Mouse (Mus musculus) intestine, postnatal 0 days (tissue): ENCODE measurements around the gene Ugt1a2. TPM values are rescaled to one million over a fixed set of nuclear protein-coding genes. Genes with fewer than 3 reads are reported as not detected.

ENCODE experiments used
- ATAC-seq: fragments of 200-750 bp; cut with Nextera tagmentation; 2 replicates; pipeline ENCODE4 v1.8.0; 2017; ENCODE audit warnings: mild to moderate bottlenecking, moderate TSS enrichment, moderate library complexity
- H3K27ac ChIP-seq: fragments of 300-500 bp; sonication (generic); 2 replicates; pipeline ENCODE4 v1.5.1; 2014; ENCODE audit warnings: mild to moderate bottlenecking, low read depth, low read length, moderate library complexity
- H3K27me3 ChIP-seq: fragments of 300-500 bp; sonication (generic); replicated peaks from 2 replicates; pipeline ENCODE4 v1.6.1; 2014; ENCODE audit warnings: low read length, mixed read lengths; ENCODE audit not compliant: control insufficient read depth, insufficient read depth
- H3K36me3 ChIP-seq: fragments of 300-500 bp; sonication (generic); 2 replicates; pipeline ENCODE4 v1.6.1; 2014; ENCODE audit warnings: mild to moderate bottlenecking, moderate library complexity; ENCODE audit not compliant: control insufficient read depth, insufficient read depth
- H3K4me1 ChIP-seq: fragments of 300-500 bp; sonication (generic); replicated peaks from 2 replicates; pipeline ENCODE4 v1.6.1; 2014; ENCODE audit warnings: antibody characterized with exemption, low read length, mixed read lengths; ENCODE audit not compliant: control insufficient read depth, insufficient read depth
- H3K4me2 ChIP-seq: fragments of 300-500 bp; sonication (generic); replicated peaks from 2 replicates; pipeline ENCODE4 v1.6.1; 2014; ENCODE audit warnings: low read depth, mild to moderate bottlenecking, moderate library complexity
- H3K4me3 ChIP-seq: fragments of 300-500 bp; sonication (generic); 2 replicates; pipeline ENCODE4 v1.5.1; 2014; ENCODE audit warnings: low read depth, low read length
- H3K9ac ChIP-seq: fragments of 300-500 bp; sonication (generic); 2 replicates; pipeline ENCODE4 v1.6.1; 2014; ENCODE audit warnings: mild to moderate bottlenecking, low read depth, low read length
- H3K9me3 ChIP-seq: fragments of 300-500 bp; sonication (generic); 2 replicates; pipeline ENCODE4 v1.6.1; 2016; ENCODE audit warnings: mixed run types; ENCODE audit not compliant: control insufficient read depth
- CTCF ChIP-seq: sonication (generic); IDR thresholded peaks from 2 replicates; pipeline ENCODE4 v1.5.1; 2016; ENCODE audit warnings: low read depth, mild to moderate bottlenecking, control low read depth, antibody characterized with exemption, moderate library complexity
- WGBS: fragments of 180-500 bp; shearing (Covaris S2); extraction: QIAGEN DNeasy Blood & Tissue Kit; methylation state at CpG from one replicate; pipeline ENCODE4 v1.1.7; 2014; 5-methylcytosine and 5-hydroxymethylcytosine counted together
- polyA plus RNA-seq: library from polyadenylated mRNA; unstranded; fragments of >200 nt; fragmentation: Nextera tagmentation; extraction: Ambion mirVana; gene quantifications from 2 replicates; pipeline ENCODE4 v1.2.1, GENCODE M21; 2015

The Ugt1a2 gene
- polyA plus RNA-seq, 1 experiment from 2014 or later = 0.05 TPM

DNA sequence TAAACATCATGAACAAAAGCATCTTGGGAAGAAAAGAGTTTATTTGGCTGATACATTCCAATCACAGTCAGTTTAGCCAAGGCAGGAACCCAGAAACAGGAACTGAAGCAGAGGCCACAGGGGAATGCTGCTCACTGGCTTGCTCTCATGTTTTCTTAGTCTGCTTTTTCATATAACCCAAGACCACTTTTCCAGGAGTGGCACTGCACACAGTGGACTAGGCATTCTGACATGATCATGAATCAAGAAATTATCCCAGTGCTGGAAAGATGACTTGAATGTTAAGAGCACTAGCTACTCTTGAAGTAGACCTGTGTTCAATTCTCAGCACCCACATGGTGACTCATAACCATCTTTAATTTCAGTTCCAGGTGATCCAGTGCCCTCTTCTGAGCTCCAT is 25.3 kb downstream of the Ugt1a2 start:
- no peak overlapping the region for H3K4me3 ChIP-seq
- H3K4me2 ChIP-seq = no peak overlapping the region
- H3K27me3 ChIP-seq = no peaks in the 10 kb centered on the region
- H3K27ac ChIP-seq = no peak overlapping the region
- H3K4me1 ChIP-seq = no peaks in the 10 kb centered on the region
- no peak for ATAC-seq
- H3K36me3 ChIP-seq = no peaks in the 10 kb centered on the region
- H3K9ac ChIP-seq = no peak overlapping the region
- H3K9me3 ChIP-seq = peaks cover 33% of the 10 kb centered on the region
- no peak for TF ChIP-seq CTCF

DNA sequence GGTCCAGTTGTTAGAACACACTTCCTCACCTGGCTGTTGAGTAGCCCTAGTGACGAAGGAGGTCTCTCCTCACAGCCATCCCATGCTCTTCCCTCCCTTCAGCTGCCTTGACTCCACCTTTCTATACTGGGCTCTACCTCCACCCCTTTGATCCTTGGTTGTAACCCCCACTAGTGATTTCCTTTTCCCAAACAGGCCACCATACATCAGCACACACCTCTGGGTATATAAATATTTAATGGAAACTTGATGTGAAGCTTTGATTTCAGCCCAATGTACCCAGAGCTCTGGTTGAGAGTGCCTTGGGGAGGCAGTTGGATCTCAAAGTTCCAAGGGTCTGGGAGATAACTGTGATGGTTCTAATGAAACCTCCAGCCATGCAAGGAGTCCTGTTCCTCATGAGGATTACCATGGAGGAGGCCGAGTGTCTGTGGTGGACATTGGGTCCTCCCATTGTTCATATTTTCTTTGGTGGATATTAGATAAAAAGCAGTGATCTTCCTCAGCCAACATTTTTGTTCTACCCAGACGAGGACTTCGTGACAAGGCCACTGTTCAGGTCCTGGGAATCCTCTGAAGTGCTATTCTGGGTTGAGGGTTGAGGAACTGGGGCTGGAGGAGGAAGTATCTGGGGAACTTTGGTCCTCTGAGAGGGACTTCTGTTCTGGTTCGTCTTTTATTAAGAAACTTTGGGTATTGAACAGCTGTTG is 26.4 kb downstream of the Ugt1a2 start, which contains the start of gene Mroh2a:
Gene Mroh2a (plus strand): TSS at position 317 of the 710 bp plus-strand sequence.
- Histone ChIP-seq H3K4me3 (no peak within 1 kb of the TSS), H3K4me1 (no peaks in the 10 kb centered on the region), H3K9me3 (peaks cover 43% of the 10 kb centered on the region), H3K9ac (no peak within 1 kb of the TSS), H3K27ac (no peak within 1 kb of the TSS), H3K36me3 (no peaks in the 10 kb centered on the region), H3K4me2 (no peak within 1 kb of the TSS), H3K27me3 (no peaks in the 10 kb centered on the region)
- ATAC-seq = no peak
- TF ChIP-seq CTCF = no peak
- WGBS = 56% methylated on average over 5 of the region's 5 CpGs

DNA sequence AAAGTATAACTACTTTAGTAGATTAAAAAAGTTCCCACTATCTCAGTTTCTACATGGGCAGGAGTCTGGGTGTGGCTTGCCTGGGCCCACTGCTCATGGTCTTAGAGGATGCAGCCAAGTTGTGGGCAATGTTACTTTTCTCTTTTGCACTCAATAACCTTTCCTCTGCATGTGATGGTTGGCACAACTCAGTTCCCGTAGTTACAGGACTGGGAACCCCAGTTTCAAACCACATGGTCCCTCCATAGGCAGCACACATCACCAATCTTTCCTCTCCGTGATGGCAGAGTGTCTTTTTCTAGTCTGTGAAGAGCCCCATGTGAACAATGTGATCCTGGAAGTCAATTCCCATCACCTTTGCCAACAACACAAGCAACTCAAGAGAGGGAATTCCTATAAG is 27.1 kb downstream of the Ugt1a2 start:
- ATAC-seq = no peak
- no peaks in the 10 kb centered on the region for H3K4me1 ChIP-seq
- H3K9ac ChIP-seq = no peak overlapping the region
- no peak overlapping the region for H3K27ac ChIP-seq
- no peak for TF ChIP-seq CTCF
- H3K27me3 ChIP-seq = no peaks in the 10 kb centered on the region
- no peak overlapping the region for H3K4me3 ChIP-seq
- 62% methylated on average over 2 of the region's 2 CpGs for WGBS
- no peaks in the 10 kb centered on the region for H3K36me3 ChIP-seq
- peaks cover 46% of the 10 kb centered on the region for H3K9me3 ChIP-seq
- H3K4me2 ChIP-seq = no peak overlapping the region

DNA sequence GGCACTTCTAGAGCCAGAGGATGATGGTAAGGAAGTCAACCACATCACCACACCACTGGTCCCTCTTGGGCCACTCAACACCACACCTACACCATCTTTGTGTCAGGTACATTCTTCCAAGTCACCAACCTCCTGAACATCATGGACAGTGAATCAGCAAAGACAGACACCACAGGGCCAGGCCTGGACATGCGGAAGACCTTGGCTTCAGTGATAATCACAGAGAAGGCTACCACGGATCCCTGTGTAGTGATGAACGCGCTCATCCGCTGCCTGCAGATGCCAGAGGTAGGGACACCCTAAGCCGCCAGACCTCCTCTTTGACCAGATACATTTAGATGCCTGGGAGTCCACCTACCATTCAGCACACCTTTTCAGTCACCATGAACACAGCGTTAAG is 27.7 kb downstream of the Ugt1a2 start:
- no peak for TF ChIP-seq CTCF
- no peak overlapping the region for H3K4me2 ChIP-seq
- H3K36me3 ChIP-seq = no peaks in the 10 kb centered on the region
- peaks cover 50% of the 10 kb centered on the region for H3K9me3 ChIP-seq
- H3K4me1 ChIP-seq = no peaks in the 10 kb centered on the region
- ATAC-seq = no peak
- H3K4me3 ChIP-seq = no peak overlapping the region
- no peak overlapping the region for H3K27ac ChIP-seq
- 69% methylated on average over 7 of the region's 7 CpGs for WGBS
- no peaks in the 10 kb centered on the region for H3K27me3 ChIP-seq
- no peak overlapping the region for H3K9ac ChIP-seq

GRCm38 (mm10) chr1:88229566-88229965 is 29.2 kb downstream of the Ugt1a2 start:
- Histone ChIP-seq H3K4me3 (no peak overlapping the region), H3K9me3 (peaks cover 54% of the 10 kb centered on the region), H3K4me2 (no peak overlapping the region), H3K9ac (no peak overlapping the region), H3K27ac (no peak overlapping the region), H3K4me1 (no peaks in the 10 kb centered on the region), H3K27me3 (no peaks in the 10 kb centered on the region), H3K36me3 (no peaks in the 10 kb centered on the region)
- no peak for TF ChIP-seq CTCF
- ATAC-seq = no peak
- WGBS = 79% methylated on average over 3 of the region's 3 CpGs

- no peak for ATAC-seq
- H3K4me1 ChIP-seq = no peaks in the 10 kb centered on the region
- peaks cover 57% of the 10 kb centered on the region for H3K9me3 ChIP-seq
Observed at GRCm38 (mm10) chr1:88229986-88230385, 29.6 kb downstream of the Ugt1a2 start.

More at GRCm38 (mm10) chr1:88229986-88230385, 29.6 kb downstream of the Ugt1a2 start:
- Histone ChIP-seq H3K27me3 (no peaks in the 10 kb centered on the region), H3K4me3 (no peak overlapping the region), H3K4me2 (no peak overlapping the region), H3K27ac (no peak overlapping the region), H3K36me3 (no peaks in the 10 kb centered on the region), H3K9ac (no peak overlapping the region)
- no peak for TF ChIP-seq CTCF
- WGBS = 86% methylated on average over 5 of the region's 5 CpGs
